Mouse (Mus musculus) heart, adult 2 months (tissue): ENCODE measurements at regions not wholly inside any gene's neighbourhood (a gene's known extent, or its start where the extent isn't known, plus 50 kb on each side); places are given as distances from the start of the nearest gene placed in this dataset.

ENCODE experiments used
- CTCF ChIP-seq: fragments of 200-600 bp; IDR thresholded peaks from 2 replicates; pipeline ENCODE4 v1.8.1; 2022; ENCODE audit warnings: antibody characterized with exemption, mild to moderate bottlenecking, moderate library complexity
- EP300 ChIP-seq: fragments of 200-500 bp; IDR thresholded peaks from 2 replicates; pipeline ENCODE4 v1.6.1; 2011; ENCODE audit warnings: low read depth, low read length, control low read depth; ENCODE audit not compliant: insufficient read depth
- POLR2A ChIP-seq: fragments of 200-500 bp; IDR thresholded peaks from 2 replicates; pipeline ENCODE4 v1.6.1; 2011; ENCODE audit warnings: mild to moderate bottlenecking, low read depth, low read length, control low read depth; ENCODE audit not compliant: insufficient read depth

DNA sequence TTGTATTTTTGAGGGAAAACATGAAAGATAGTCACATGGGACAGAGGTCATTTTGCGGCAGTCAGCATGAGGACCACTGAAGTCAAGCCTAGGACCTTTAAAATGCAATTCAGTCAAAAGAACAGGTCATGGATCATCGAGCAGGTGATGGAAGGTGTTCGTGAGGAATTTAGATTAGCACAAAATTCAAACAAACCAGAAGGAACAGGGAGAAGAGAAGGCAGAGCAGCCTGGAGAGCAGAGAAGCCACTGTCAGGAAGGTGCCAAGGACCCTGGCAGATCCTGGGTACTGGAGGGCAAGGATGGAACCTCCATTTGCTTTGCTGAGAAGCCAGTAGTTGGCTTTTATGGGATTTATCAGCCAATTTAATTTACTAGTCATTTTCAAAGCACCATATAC is 167.8 kb downstream of the Tbx18 start:
- TF ChIP-seq CTCF (no peak), POLR2A (no peak), EP300 (no peak)
